Mouse (Mus musculus): ENCODE measurements around the gene Shc1. TPM values are rescaled to one million over a fixed set of nuclear protein-coding genes. Genes with fewer than 3 reads are reported as not detected.
A peak's percentile ranks its signal among the peaks of the same experiment; 100 is the strongest.

Shc1 gene
- polyA plus RNA-seq, 1 experiment from 2014 or later: 67.7 TPM

- no peak overlapping the region for H3K4me3 ChIP-seq (ENCODE audit: low read length)
- peaks cover 20% of the 10 kb centered on the region for H3K36me3 ChIP-seq (ENCODE audit: control insufficient read depth, insufficient read depth)
- no peak for ATAC-seq (replicated peaks; ENCODE audit: extremely low read depth, insufficient read depth, low FRiP score)
- WGBS: 96% methylated on average over 8 of the region's 8 CpGs
- peaks cover 18% of the 10 kb centered on the region for H3K4me1 ChIP-seq (ENCODE audit: control insufficient read depth, insufficient read depth, low read length)
- no peaks in the 10 kb centered on the region for H3K9me3 ChIP-seq (replicated peaks; ENCODE audit: control insufficient read depth, low read length)
- no peak overlapping the region for H3K27ac ChIP-seq (ENCODE audit: low read length)
- H3K27me3 ChIP-seq (ENCODE audit: control insufficient read depth, insufficient read depth, low read length): no peaks in the 10 kb centered on the region
- H3K9ac ChIP-seq (ENCODE audit: low read length): no peak overlapping the region
- H3K4me2 ChIP-seq (ENCODE audit: low read depth, low read length): no peak overlapping the region
These were observed 14.4 kb downstream of the Shc1 start for GRCm38 (mm10) chr3:89432606-89433005.

GRCm38 (mm10) chr3:89434532-89434931 is 16.3 kb downstream of the Shc1 start:
- 75% methylated on average over 11 of the region's 11 CpGs for WGBS
- Histone ChIP-seq H3K4me1 (ENCODE audit: control insufficient read depth, insufficient read depth, low read length) (peaks cover 18% of the 10 kb centered on the region), H3K27me3 (ENCODE audit: control insufficient read depth, insufficient read depth, low read length) (no peaks in the 10 kb centered on the region), H3K4me2 (ENCODE audit: low read depth, low read length) (no peak overlapping the region), H3K9me3 (replicated peaks; ENCODE audit: control insufficient read depth, low read length) (no peaks in the 10 kb centered on the region), H3K27ac (ENCODE audit: low read length) (no peak overlapping the region), H3K36me3 (ENCODE audit: control insufficient read depth, insufficient read depth) (peaks cover 14% of the 10 kb centered on the region), H3K9ac (ENCODE audit: low read length) (no peak overlapping the region), H3K4me3 (ENCODE audit: low read length) (no peak overlapping the region)
- ATAC-seq (replicated peaks; ENCODE audit: extremely low read depth, insufficient read depth, low FRiP score): no peak

GRCm38 (mm10) chr3:89435041-89435440 is 16.8 kb downstream of the Shc1 start:
- no peaks in the 10 kb centered on the region for H3K27me3 ChIP-seq (ENCODE audit: control insufficient read depth, insufficient read depth, low read length)
- WGBS: 81% methylated on average over 7 of the region's 7 CpGs
- H3K4me1 ChIP-seq (ENCODE audit: control insufficient read depth, insufficient read depth, low read length): peaks cover 18% of the 10 kb centered on the region
- peaks cover 16% of the 10 kb centered on the region for H3K36me3 ChIP-seq (ENCODE audit: control insufficient read depth, insufficient read depth)
- no peak overlapping the region for H3K4me2 ChIP-seq (ENCODE audit: low read depth, low read length)
- no peak overlapping the region for H3K9ac ChIP-seq (ENCODE audit: low read length)
- no peaks in the 10 kb centered on the region for H3K9me3 ChIP-seq (replicated peaks; ENCODE audit: control insufficient read depth, low read length)
- no peak overlapping the region for H3K4me3 ChIP-seq (ENCODE audit: low read length)
- ATAC-seq (replicated peaks; ENCODE audit: extremely low read depth, insufficient read depth, low FRiP score): no peak
- no peak overlapping the region for H3K27ac ChIP-seq (ENCODE audit: low read length)

- H3K36me3 ChIP-seq (ENCODE audit: control insufficient read depth, insufficient read depth): peaks cover 16% of the 10 kb centered on the region
- 3% methylated on average over 16 of the region's 16 CpGs for WGBS
- H3K9ac ChIP-seq (ENCODE audit: low read length): peak within 1 kb of the TSS; percentile 79
These were observed 18.2 kb downstream of the Shc1 start, which contains the start of gene Pbxip1 for GRCm38 (mm10) chr3:89436176-89437113. Gene Pbxip1 (plus strand): TSS chr3:89436706.

GRCm38 (mm10) chr3:89437269-89437668 is 19.0 kb downstream of the Shc1 start:
- 0 out of 2 replicates have a peak, but pooled peaks have one; percentile 19 for ATAC-seq (replicated peaks; ENCODE audit: extremely low read depth, insufficient read depth, low FRiP score)
- Histone ChIP-seq H3K4me1 (ENCODE audit: control insufficient read depth, insufficient read depth, low read length) (peaks cover 8% of the 10 kb centered on the region), H3K4me2 (ENCODE audit: low read depth, low read length) (peak overlapping the region; percentile 77), H3K36me3 (ENCODE audit: control insufficient read depth, insufficient read depth) (peaks cover 16% of the 10 kb centered on the region), H3K27ac (ENCODE audit: low read length) (peak overlapping the region; percentile 86), H3K4me3 (ENCODE audit: low read length) (peak overlapping the region; percentile 76), H3K9me3 (replicated peaks; ENCODE audit: control insufficient read depth, low read length) (no peaks in the 10 kb centered on the region), H3K27me3 (ENCODE audit: control insufficient read depth, insufficient read depth, low read length) (no peaks in the 10 kb centered on the region), H3K9ac (ENCODE audit: low read length) (peak overlapping the region; percentile 79)
- 21% methylated on average over 5 of the region's 5 CpGs for WGBS

More at GRCm38 (mm10) chr3:89436176-89437113, 18.2 kb downstream of the Shc1 start, which contains the start of gene Pbxip1:
- no peaks in the 10 kb centered on the region for H3K27me3 ChIP-seq (ENCODE audit: control insufficient read depth, insufficient read depth, low read length)
- no peaks in the 10 kb centered on the region for H3K9me3 ChIP-seq (replicated peaks; ENCODE audit: control insufficient read depth, low read length)
- peaks cover 11% of the 10 kb centered on the region for H3K4me1 ChIP-seq (ENCODE audit: control insufficient read depth, insufficient read depth, low read length)
- H3K4me2 ChIP-seq (ENCODE audit: low read depth, low read length): peak within 1 kb of the TSS; percentile 77
- peak; percentile 89 for ATAC-seq (replicated peaks; ENCODE audit: extremely low read depth, insufficient read depth, low FRiP score)
- peak within 1 kb of the TSS; percentile 76 for H3K4me3 ChIP-seq (ENCODE audit: low read length)
- H3K27ac ChIP-seq (ENCODE audit: low read length): peak within 1 kb of the TSS; percentile 86

GRCm38 (mm10) chr3:89440691-89441090 is 22.4 kb downstream of the Shc1 start:
- no peak for ATAC-seq (replicated peaks; ENCODE audit: extremely low read depth, insufficient read depth, low FRiP score)
- H3K9me3 ChIP-seq (replicated peaks; ENCODE audit: control insufficient read depth, low read length): no peaks in the 10 kb centered on the region
- no peak overlapping the region for H3K4me3 ChIP-seq (ENCODE audit: low read length)
- no peaks in the 10 kb centered on the region for H3K27me3 ChIP-seq (ENCODE audit: control insufficient read depth, insufficient read depth, low read length)
- no peak overlapping the region for H3K27ac ChIP-seq (ENCODE audit: low read length)
- no peak overlapping the region for H3K4me2 ChIP-seq (ENCODE audit: low read depth, low read length)
- H3K36me3 ChIP-seq (ENCODE audit: control insufficient read depth, insufficient read depth): peaks cover 18% of the 10 kb centered on the region; the same call in 1 of the 2 replicates
- 83% methylated on average over 2 of the region's 2 CpGs for WGBS
- no peak overlapping the region for H3K9ac ChIP-seq (ENCODE audit: low read length)
- peaks cover 8% of the 10 kb centered on the region for H3K4me1 ChIP-seq (ENCODE audit: control insufficient read depth, insufficient read depth, low read length)

GRCm38 (mm10) chr3:89448720-89449537 is 30.7 kb downstream of the Shc1 start:
- H3K9me3 ChIP-seq (replicated peaks; ENCODE audit: control insufficient read depth, low read length): no peaks in the 10 kb centered on the region
- ATAC-seq (replicated peaks; ENCODE audit: extremely low read depth, insufficient read depth, low FRiP score): peak; percentile 87
- H3K9ac ChIP-seq (ENCODE audit: low read length): peak overlapping the region; percentile 62
- peaks cover 27% of the 10 kb centered on the region for H3K36me3 ChIP-seq (ENCODE audit: control insufficient read depth, insufficient read depth)
- H3K27ac ChIP-seq (ENCODE audit: low read length): peak overlapping the region; percentile 88
- H3K27me3 ChIP-seq (ENCODE audit: control insufficient read depth, insufficient read depth, low read length): no peaks in the 10 kb centered on the region
- no peak overlapping the region for H3K4me3 ChIP-seq (ENCODE audit: low read length)
- peak overlapping the region; percentile 15 for H3K4me2 ChIP-seq (ENCODE audit: low read depth, low read length)
- H3K4me1 ChIP-seq (ENCODE audit: control insufficient read depth, insufficient read depth, low read length): peaks cover 20% of the 10 kb centered on the region
- 35% methylated on average over 13 of the region's 13 CpGs for WGBS

- peaks cover 23% of the 10 kb centered on the region for H3K36me3 ChIP-seq (ENCODE audit: control insufficient read depth, insufficient read depth)
- peak overlapping the region; percentile 15 for H3K4me2 ChIP-seq (ENCODE audit: low read depth, low read length)
- H3K27me3 ChIP-seq (ENCODE audit: control insufficient read depth, insufficient read depth, low read length): no peaks in the 10 kb centered on the region
- peaks cover 20% of the 10 kb centered on the region for H3K4me1 ChIP-seq (ENCODE audit: control insufficient read depth, insufficient read depth, low read length)
- H3K9me3 ChIP-seq (replicated peaks; ENCODE audit: control insufficient read depth, low read length): no peaks in the 10 kb centered on the region
- peak; percentile 65 for ATAC-seq (replicated peaks; ENCODE audit: extremely low read depth, insufficient read depth, low FRiP score)
- H3K27ac ChIP-seq (ENCODE audit: low read length): peak overlapping the region; percentile 88
- H3K4me3 ChIP-seq (ENCODE audit: low read length): no peak overlapping the region
- peak overlapping the region; percentile 55 for H3K9ac ChIP-seq (ENCODE audit: low read length)
- 35% methylated on average over 7 of the region's 7 CpGs for WGBS
These were observed 31.3 kb downstream of the Shc1 start for GRCm38 (mm10) chr3:89449541-89449940.
